Mouse (Mus musculus): ENCODE measurements around the gene Exosc6.

DNA sequence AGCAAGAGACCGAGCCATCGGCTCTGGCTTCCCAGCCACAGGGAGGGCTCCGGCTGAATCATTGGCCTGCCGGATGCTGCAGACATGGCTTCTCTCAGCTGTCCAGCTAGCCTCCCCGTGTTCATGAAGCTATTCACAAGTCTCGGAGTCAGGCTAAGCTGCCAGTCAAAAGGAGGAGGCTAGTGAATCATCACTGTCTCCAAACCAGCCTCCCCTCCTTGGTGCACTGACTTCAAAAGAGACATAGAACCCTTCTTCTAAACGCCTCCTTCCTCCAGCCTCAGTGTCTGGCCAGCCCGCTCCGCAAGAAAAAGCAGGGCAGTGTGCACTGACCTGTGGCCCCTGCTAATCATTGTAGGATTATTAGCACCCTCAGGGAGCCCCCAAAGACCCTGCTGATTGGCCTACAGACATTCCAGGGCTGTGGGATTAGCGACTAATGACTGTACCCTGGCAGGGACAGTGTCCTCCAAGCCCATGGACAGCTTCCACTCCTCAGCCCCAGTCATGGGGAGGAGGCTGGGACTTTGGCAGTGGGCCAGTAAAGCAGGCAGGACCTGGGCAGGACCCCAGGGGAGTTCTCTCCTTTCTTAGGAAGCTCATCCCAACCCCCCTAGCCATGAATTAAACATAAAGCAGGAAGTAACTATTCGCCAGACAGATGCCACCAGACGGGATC lies 25.6 kb downstream of the Exosc6 start:
- TF ChIP-seq POLR2A (IDR thresholded peaks at IDR 0.05; ENCODE audit: extremely low read depth, insufficient read depth, low read length) (no peak), CTCF (IDR thresholded peaks at IDR 0.05; ENCODE audit: low read depth, low read length) (no peak)
